Mouse (Mus musculus): ENCODE data around the gene Mpped1.

DNA sequence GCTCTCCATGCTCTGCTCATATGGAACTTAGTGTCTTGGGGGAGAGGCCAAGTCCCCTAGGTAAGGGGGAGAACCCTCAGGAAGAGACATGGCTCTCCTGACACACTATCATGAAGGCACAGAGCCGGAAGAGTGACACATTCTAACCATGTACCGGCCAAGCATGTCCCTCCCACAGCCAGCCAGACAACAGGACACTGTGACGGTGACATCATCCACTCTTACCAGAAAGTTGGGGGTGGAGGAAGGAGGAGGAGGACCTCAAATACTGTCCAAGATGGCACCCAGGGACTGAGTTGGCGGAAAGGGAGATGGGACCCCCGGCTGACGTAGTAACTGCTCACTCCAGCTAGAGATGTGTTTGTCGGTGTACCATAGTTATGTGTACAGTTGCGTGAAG, 104.6 kb downstream of the Mpped1 start:
- no peak for TF ChIP-seq CTCF (IDR thresholded peaks at IDR 0.05; ENCODE audit: control insufficient read depth, insufficient read depth, insufficient read length)
- no peak for TF ChIP-seq CEBPB (IDR thresholded peaks at IDR 0.05; ENCODE audit: low read depth)
